Mouse (Mus musculus) retina, embryonic 14.5 days (tissue): ENCODE measurements at regions not wholly inside any gene's neighbourhood (a gene's known extent, or its start where the extent isn't known, plus 50 kb on each side); places are given as distances from the start of the nearest gene placed in this dataset.

Experiments
- DNase-seq: peaks from one replicate; pipeline ENCODE4 v3.0.0-alpha.2; 2015; ENCODE audit warnings: low spot score

DNA sequence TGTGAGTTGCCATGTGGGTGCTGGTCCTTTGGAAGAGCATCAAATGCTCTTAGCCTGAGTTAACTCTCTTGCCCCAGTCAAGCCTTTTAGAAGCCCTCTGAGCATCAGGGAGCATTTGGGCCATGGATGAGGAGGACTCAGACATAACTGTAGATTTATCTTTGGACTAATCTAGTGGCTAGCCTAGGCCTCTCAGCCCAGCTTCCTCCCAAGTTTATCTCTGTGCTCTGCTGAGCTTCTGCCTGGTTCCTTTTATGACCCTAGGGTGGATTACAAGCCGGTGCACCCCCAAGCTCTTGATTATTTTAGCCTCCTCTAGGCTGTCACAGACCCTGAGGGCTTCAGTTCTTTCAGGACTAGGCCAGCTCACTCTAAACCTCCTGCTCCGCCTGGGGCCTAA lies 102.6 kb upstream of the Vps8 start:
- DNase-seq = no peak

DNA sequence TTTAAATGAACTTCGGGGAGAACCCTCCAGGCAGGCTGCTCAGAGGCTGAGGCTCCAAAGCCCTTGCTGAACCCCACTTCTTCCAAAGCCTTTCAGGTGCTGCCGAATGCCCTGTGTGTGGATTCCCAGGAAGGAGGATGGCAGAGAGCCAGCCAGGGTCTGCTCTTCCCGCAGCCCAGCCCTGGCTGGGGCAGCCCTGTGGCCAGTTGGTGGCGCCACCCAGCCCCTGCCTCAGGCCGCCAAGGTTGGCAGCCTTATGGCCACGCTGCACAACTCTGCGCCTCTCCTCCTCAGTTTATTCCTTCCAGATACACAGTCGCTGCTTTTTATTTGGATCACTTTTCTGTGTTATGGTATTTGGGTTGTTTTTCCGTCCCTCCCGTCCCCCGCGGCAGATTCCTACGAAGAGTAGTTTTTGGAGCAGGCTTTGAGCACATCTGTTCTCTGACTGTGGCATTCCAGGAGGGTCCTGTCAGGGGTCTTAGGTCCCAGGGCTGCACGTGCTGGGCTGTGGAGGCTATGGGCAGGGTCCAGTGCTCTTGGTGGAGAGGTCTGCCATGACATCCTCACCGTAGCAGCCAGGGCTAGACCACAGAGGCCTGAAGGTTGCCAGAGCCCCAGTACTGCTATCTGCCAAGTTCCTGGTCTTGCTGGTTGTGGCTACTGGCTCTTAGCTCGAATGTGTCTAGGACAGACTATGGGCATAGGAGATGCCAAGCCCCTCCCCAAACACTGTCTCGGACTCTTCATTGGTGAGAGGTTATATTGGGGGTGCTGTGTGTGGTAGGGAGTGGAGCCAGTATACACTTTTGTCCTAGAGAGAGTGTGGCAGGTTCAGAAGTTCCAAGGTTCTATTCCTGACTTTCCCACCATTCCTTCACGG lies 101.5 kb upstream of the Vps8 start:
- DNase-seq = peak; percentile 45

DNA sequence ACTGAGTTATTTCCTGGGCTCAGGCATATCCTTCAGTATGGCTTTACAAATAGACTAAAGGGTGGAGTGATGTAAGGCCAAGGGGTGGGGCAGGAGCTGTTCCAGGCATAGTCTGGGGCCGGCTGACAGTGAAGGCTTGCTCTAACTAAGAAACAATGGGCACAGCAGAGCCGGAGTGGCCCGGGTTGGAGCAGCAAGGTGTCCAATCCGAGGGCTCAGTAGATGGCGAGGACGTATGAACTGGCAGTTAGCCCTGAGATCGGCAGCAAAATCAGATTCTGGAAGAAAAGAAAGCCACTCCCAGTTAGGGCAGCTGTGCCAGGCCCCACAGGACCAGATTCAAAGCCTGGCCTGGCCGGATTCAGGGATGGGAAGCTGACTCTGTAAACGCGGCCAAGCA lies 100.5 kb upstream of the Vps8 start:
- DNase-seq = no peak

DNA sequence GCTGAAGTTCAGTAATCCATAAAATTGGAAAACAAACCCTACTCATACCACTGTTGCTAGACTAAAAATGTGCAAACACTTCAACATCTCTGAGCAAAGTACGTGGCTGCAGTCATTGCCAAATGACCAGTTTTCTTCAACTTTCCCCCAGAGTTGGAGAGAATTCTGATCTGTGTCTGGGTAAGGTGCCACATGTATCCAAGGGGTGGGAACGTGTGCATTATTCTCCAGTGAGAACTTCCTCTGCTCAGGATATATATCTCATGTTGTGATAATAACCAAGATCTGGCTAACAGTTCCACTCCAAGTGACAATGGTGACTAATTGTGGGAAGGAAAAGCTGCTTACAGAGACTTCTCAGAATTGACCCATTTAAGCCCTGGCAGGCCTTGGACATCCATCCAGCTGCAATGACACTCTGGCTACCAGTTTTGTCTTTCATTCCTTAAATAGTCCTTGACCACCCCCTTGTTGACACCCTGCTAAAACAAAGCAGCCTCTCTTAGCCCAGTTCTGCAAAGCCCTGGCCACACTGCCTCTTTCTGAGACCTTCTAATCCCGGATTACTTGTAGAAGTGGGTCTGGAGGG lies 99.4 kb upstream of the Vps8 start:
- no peak for DNase-seq

DNA sequence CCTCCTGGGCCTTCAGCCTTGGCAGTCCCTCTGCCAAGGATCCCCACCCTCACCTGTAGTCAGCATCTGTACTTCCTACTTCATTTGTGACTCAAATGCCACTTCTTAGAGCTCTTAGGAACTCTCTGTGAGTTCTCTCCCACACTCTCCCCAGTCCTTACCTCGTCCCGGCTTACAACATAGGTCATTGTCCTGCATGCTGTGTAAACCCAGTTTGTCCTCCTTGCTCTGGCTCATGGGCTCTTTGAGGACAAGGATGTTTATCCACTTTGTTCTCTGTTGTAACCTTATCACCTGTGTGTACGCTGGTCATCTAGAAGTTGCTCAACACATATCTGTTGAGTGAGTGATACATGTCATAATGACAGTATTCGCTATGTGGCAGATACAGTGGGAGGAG lies 94.9 kb upstream of the Vps8 start:
- no peak for DNase-seq

DNA sequence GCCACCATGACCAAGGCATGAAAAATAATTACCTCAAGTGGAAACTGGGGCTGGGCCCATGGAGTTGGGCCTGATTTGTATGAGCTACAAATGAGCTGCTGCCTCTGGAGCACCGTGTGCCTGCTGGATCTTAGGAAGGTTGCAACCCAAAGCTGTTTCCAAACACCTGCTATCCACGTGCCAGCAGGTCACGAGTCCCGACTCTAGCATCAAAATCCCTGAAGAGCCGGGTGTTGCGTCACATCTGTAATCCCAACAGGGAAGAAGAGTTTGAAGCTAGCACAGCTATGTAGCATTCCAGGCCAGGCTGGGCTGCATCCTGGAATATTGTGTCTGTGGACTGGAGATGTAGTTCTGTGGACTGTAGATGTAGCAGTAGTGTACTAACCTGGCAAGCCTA lies 93.7 kb upstream of the Vps8 start:
- no peak for DNase-seq

DNA sequence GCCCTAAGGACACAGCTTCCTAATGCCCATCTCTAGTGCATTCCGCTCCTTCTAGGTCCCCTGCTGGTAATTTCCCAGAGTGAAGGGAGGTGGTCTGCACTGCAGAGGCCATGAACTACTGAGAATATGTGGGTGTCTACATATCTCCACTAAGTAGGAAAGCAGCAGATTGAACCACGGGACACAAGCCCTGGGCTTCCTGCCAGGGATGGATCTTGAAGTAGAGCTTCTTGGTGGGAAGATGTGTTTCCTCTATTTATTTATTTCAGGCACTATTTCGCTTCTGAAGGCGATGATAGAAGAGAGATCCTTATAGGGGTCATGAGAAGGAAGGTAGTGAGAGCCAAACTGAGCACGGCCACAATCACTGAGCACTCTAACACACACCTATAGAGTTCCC lies 91.7 kb upstream of the Vps8 start:
- no peak for DNase-seq

DNA sequence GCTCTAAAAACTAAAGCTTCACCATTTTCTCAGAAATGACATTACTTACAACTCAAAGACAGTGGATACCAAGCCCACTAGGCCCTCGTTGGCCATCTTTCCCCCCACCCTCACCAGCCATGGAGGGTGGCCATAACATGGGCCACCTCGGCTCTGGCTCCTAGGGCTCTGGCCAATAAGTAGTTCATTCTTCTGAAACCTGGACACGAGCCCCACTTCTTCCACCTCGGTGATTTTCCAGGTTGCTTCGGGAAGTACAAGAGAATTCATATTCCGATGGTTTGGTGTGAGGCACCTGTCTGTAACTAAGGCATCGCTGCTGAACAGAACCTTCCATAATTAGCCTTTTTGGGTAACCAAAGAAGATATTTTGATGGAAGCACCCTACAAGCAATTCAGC lies 90.5 kb upstream of the Vps8 start:
- DNase-seq = no peak

DNA sequence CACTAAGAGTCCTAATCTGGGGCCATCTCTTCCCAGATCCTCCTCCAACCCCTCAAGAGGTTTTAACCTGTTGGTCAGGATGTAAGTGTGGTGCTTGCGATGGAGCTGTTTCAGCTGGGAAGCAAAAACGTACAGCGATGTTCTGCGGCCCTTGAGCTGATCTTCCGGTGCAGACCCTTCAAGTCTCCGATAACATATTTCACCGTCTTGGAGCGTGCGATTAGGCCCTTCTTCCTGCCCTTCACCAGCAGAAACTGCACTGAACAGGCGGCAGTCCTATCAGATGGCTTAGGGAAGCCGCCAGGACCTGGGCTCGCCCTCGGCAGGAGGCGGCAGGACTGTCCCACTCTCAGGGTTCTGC lies 90.1 kb upstream of the Vps8 start:
- no peak for DNase-seq

DNA sequence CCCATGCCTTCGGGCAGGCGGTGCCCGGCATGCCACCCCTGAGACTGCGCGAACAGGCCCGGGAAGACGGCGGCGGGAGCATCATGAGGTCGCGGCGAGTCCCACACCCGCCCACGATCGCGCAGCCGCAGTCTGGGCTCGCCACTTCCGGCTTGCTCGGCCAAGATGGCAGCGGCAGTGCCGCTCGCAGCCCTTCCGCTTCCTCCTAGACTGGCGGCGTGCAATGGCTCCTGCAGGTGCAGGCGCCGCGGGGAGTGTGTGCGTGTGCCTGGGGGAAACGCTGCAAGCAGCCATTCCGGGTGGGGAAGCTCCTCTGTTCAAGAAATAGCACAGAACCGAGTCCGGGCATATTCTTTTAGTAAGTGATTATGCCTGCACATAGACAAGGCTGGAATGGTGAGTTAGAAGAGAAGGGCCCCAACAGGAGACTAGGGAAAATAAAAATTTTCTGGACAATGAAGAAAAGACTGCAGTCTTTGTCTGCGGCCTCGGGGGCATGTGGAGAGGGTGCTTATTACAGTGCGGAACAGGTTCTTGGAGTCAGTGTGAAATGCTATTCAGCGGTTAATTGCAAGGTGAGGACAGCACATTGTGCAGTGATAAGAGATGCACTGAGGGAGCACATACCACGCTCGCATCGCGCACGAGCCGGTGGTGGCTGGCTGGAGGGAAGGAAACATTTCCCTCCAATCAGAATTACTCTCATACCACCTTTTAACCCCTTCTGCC lies 89.5 kb upstream of the Vps8 start:
- DNase-seq = peak; percentile 92

DNA sequence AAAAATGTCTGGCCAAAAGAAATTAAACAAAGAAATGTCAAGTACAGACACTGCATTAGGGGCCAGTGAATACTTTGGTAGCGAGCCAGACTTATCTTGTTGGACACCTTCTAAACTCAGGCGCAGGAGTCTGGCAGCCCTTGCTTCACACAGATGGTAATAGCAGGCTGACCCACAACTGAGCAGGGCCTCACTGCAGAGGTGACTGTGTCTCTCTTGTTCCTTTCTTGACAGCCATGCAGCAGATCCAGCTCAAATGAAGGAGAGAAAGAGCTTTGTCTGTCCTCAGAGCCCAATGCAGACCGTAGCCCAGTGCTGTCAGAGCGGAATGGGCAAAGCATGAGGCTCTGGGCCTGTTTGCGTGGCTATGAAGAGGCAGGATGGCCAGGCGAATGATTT lies 83.9 kb upstream of the Vps8 start:
- DNase-seq = no peak

DNA sequence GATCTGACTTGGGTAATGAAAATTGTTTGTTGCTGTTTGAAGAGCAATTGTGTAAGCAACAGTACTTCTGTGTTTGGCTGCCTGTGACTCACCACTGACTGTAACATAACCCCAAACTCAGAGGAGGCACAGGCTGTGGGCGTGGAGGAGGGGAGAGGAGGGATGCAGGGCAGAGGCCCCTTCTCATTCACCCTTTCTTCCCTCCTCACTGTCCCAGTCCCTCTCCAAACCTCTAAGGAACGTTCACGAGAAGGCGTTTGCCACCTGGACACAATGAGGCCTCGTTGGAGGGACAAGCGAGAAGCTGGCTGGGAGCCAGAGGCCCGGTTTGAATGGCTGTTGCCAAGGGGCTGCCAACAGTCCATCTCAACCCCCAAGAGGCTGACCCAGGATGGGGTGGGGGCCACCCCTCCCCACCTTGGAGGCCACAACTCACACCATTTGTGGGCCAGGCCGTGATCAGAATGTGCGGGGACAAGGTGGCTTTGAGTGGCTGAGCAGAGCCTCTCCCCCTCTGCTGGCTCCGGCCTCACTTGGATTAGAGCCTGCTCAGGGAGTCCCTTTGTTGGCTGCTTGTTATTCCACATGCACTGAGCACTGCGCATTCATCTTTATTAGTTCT lies 83.3 kb upstream of the Vps8 start:
- peak; percentile 84 for DNase-seq

DNA sequence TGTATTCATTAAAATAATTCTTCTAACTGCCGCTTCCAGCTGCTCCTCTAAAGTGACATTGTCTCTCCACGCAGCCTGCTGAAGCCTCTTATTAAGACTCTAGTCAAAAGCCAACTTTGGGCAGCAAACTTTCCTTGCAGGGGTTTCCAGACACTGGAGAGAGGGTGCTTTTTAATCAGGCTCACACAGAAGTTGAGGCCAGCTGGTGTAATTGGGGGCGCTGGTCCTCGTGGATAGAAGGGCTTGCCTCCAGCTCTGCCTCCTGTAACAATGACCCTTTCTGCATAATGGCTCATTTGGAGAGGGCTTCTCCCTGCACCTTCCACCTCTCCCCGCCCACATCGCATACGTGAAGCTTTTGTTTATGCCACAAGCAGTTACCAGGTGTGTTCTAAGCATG lies 82.8 kb upstream of the Vps8 start:
- DNase-seq = no peak

DNA sequence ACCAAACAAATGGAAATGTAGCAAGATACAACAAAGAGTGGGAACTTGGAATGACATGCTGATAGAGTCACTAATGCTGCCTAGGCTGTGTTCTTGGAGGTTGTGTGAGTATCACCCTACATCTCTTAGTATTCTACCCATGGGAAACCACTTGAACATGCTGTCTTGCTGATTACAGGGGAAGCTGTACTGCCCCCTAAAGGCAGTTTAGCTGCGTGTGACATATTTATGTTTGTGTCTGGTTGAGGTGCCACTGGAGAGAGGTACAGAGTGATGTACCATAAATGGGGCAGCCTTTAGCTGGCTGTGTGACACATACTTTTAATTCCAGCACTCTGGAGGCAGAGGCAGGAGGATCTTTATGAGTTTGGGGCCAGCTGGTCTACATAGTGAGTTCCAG lies 73.0 kb upstream of the Vps8 start:
- no peak for DNase-seq

DNA sequence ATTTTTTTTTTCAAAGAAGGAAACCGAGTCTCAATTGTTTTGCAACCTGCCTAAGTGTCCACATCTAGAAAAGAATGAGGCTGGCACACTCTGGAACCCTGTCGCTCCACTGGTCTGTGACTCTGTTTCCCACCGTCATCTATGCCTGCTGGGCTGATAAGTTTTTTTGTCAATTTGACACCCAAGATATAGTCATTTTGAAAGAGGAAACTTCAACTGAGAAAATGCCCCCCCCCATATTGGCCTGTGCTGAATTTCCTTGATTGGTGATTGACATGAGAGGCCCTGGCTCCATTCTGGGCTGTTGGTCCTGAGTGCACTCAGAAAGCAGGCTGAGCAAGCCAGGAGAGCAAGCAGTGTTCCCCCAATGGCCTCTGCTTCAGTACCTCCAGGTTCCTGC lies 71.6 kb upstream of the Vps8 start:
- DNase-seq = no peak

DNA sequence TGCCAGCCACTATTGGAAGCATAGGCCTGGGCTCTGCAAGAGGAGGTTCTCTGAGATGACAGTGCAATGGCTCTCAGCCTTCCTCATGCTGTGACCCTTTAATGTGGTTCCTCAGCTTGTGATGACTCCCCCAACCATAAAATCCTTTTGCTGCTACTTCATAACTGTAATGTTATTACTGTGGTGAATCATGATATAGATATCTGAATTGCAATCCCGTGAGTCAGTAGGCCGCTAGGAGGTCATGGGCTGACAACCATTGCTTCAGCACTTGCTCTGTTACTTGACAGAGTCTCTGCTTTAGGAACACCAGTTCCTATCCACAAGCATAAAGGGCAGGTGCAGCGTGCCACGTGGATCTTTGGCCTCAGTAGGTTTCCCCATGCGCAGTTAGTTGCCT lies 69.8 kb upstream of the Vps8 start:
- DNase-seq = no peak

DNA sequence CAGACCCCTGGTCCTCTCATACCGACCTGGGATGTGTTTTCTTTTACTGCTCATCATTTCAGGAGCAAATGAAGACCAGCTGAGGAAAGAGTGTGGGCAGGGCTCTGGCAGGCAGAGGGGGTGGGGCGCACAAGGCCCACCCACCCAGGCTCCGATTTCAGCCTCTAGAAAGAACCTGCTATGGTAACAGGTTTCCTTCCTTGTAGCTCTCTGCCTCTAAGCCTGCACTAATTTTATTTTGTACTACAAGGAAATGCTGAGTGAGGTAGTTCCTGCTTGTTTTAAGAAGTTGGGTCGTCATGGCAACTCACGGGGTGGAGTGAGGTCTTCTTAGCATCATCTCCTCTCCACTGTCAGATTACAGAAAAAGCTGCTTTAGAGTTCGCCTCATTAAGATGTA lies 69.4 kb upstream of the Vps8 start:
- no peak for DNase-seq

DNA sequence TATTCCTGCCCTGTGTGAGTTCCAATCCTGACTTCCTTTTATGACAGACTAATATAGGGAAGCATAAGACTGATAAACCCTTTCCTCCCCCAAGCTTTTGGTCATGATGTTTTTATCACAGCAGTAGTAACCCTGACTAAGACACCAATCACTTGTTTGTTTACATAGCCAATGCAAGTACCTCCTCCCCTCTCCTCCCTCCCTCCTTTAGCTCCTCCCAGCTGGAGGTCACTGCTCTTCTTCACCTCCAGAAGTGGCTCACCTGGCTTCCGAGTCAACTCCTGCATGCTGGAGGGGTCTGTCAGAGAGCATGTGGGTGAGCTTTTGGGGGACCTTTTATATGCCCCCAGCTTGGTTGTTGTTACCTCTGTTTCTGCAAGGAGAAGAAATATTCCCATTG lies 67.3 kb upstream of the Vps8 start:
- DNase-seq = no peak

DNA sequence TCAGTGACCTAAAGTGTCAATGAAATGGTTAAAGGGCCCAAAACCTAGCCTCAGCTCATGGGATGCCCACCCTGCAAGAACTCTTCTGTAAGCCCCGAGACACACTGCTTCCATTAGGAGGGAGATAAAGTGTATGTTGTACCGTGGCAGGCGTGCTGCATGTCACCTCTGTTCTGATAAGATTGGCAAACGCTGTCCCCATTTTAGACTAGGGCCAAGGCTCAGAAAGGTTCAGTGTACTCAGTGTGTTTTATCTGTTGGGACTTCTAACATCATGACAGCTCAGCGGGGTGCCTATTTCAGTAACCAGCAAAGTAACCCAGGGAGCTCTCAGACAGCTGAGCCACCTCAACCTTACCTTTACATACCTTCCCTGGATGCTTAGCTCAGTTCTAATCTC lies 65.5 kb upstream of the Vps8 start:
- no peak for DNase-seq

DNA sequence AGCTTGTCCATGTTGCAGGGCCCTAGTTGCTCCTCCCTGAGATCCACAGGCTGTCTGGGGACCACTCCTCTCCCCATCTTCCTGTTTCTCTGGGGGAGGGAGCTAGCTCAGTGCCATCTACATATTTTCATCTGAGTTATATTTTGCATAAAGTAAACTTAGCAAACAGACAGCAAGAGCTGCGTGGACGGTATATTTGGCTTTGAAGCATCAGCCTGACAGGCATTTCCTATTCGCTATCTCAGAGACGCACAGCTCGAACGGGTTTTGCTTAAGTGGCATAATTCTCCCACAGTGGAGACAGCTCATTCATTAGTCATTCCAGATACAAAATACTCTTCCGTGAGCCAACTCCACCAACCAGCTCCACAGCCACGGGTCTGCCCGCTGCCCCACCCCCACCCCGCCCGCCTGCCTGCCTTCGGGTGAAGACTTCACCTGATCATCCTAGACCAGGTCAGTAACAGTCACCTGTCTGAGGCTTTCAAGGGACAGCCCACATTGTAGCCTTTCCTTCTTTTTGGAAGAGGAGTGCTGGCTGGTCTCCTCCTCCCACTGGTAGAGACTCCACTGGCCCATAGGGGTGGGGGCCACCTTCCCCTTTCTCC lies 64.5 kb upstream of the Vps8 start:
- no peak for DNase-seq

DNA sequence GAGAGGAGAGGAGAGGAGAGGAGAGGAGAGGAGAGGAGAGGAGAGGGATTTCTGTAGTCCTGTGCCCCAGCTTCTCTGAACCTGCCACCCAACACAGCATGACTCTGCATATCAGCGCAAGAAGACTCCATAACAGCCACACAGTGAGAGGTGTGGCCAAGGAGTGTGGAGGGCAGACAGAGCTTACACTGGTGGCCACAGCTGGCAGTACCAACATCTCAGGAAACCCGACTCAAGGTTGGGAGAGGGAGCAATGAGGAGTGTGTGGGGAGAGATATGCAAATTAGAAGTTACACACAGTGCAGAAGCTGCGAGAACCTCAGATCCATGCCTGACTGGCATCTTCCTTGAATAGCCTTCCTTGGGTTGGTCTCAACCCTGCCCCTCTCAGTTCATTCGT lies 63.5 kb upstream of the Vps8 start:
- no peak for DNase-seq

DNA sequence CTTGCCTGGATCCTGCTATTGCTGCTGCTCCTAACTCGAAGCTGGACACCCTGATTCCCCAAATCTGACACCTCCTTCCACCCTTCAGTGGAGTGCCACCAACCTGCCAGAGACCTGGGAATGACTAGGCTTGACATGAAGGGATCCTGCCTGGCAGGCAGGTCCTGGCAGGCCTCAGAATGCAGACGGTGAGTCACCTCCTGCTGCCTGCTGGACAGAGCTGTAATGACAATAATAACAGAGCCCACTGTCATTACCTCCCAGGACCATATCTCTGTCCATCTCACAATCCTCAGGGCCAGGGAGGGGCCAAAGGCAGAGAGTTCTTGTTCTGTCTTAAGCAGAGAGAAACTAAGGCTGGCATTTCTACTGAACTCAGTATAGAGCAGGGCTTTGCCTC lies 61.5 kb upstream of the Vps8 start:
- no peak for DNase-seq
